15 mouse cellular contexts compared by ENCODE assay signal in the genomic region with DNA sequence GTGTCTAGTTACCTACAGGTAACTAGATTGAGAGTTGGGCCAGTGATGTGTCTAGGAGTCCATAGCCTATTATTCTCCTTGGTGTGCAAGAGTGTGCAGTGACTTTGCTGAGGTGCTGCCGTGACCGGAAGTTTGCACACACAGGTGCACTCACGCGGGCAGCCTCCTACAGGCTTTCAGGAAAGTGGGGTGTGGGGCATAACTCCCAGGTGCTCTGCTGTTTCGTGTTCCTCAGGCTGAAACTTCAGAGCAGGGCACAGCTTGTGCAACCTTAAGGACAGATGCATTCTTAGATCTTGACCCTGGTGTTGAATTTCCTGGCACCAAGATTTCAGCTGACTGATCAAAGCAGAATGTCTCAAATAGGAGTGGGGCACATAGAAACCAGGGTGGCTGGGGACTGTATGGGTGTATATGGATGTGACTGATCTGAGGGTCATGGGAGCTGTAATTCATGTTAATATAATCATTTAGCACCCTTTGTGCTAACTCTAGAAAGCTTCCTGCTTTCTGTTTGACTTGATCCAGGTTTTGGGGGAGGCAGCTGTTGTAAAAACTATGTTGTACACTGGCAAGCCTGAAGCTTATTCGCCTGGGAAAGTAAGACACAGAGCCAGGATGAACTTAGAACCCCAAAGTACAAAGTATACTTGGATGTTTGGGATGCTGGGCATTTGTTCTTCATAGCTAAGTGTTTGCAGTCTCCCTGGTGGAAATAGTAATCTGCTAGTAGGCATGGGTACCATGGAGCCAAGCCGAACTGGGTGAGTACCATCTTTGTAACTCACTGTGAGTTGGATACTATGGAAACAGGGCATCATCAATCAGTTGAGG.
DNase-seq lines count a peak whose midpoint lies in the region; ATAC-seq and TF ChIP-seq lines count a peak whose summit lies in the region.
"Had no signal": no experiment of that assay in that cellular context is flagged by ENCODE, and none has a peak within 500 bp of the region (broad histone marks: within the 10 kb centered on the region; RNA-seq: fewer than 3 reads in every experiment).

No protein-coding gene starts in this region.

- no peak for DNase-seq in liver, embryonic 11.5 days (ENCODE audit: low spot score)
- DNase-seq in liver: no peak
- peak; percentile 44 for DNase-seq in kidney, postnatal 0 days (ENCODE audit: low spot score)
- no peak for DNase-seq in liver, postnatal 0 days
- no peak for DNase-seq in cerebellum, adult 11 months
- no peak for DNase-seq in spleen, postnatal 10 days (ENCODE audit: low spot score in 2 of 2)
- DNase-seq in adrenal gland, adult 8-10 months: no peak
- DNase-seq: lung, embryonic 14.5 days; spleen, adult 18-20 months had no signal

- peak overlapping the region; percentile 95 for H3K27ac ChIP-seq in liver, embryonic 11.5 days (ENCODE audit: low read depth, low read length)
- peak overlapping the region; percentile 31; the same call in 1 of the 2 replicates for H3K27ac ChIP-seq in kidney, postnatal 0 days
- H3K27ac ChIP-seq in liver, postnatal 0 days (ENCODE audit: low read depth): peak overlapping the region; percentile 79; the same call in 1 of the 2 replicates
- H3K27ac ChIP-seq: embryonic facial prominence, embryonic 12.5 days; heart, embryonic 15.5 days; hindbrain, embryonic 12.5 days; macrophage; midbrain, embryonic 15.5 days had no signal

- no peak for TF ChIP-seq EP300 in liver, postnatal 0 days (IDR thresholded peaks at IDR 0.05; ENCODE audit: low read depth)

- H3K4me1 ChIP-seq in liver, embryonic 11.5 days (replicated peaks; ENCODE audit: control insufficient read depth, insufficient read depth, low read length): peaks cover 54% of the 10 kb centered on the region
- H3K4me1 ChIP-seq in kidney, postnatal 0 days (replicated peaks; ENCODE audit: insufficient read depth, low read length): no peaks in the 10 kb centered on the region; the same call in 1 of the 2 replicates
- peaks cover 33% of the 10 kb centered on the region for H3K4me1 ChIP-seq in liver, postnatal 0 days (ENCODE audit: insufficient read depth)
- H3K4me1 ChIP-seq: embryonic facial prominence, embryonic 12.5 days; hindbrain, embryonic 12.5 days had no signal

- H3K36me3 ChIP-seq in liver, embryonic 11.5 days (ENCODE audit: control insufficient read depth, insufficient read depth, low read length): no peaks in the 10 kb centered on the region
- H3K36me3 ChIP-seq in kidney, postnatal 0 days (ENCODE audit: insufficient read depth, low read length): no peaks in the 10 kb centered on the region
- no peaks in the 10 kb centered on the region for H3K36me3 ChIP-seq in liver, postnatal 0 days (replicated peaks; ENCODE audit: insufficient read depth, low read length)
- H3K36me3 ChIP-seq: embryonic facial prominence, embryonic 12.5 days; heart, embryonic 15.5 days; hindbrain, embryonic 12.5 days; midbrain, embryonic 15.5 days had no signal

- peak overlapping the region; percentile 56; the same call in 1 of the 2 replicates for H3K4me2 ChIP-seq in liver, embryonic 11.5 days
- H3K4me2 ChIP-seq in kidney, postnatal 0 days (ENCODE audit: low read length): no peak overlapping the region
- H3K4me2 ChIP-seq in liver, postnatal 0 days (ENCODE audit: low read depth, low read length): peak overlapping the region; percentile 49; the same call in 1 of the 2 replicates
- H3K4me2 ChIP-seq: embryonic facial prominence, embryonic 12.5 days; heart, embryonic 15.5 days; hindbrain, embryonic 12.5 days; lung, embryonic 14.5 days; midbrain, embryonic 15.5 days had no signal

- WGBS in liver, embryonic 11.5 days: 86% methylated on average over 7 of the region's 7 CpGs
- WGBS in kidney, postnatal 0 days: 51% methylated on average over 7 of the region's 7 CpGs
- 86% methylated on average over 7 of the region's 7 CpGs for WGBS in liver, postnatal 0 days (ENCODE audit: insufficient replicate concordance)

- no peak for ATAC-seq in liver, embryonic 11.5 days (replicated peaks; ENCODE audit: low FRiP score)
- ATAC-seq in kidney, postnatal 0 days (replicated peaks; ENCODE audit: low FRiP score, low read depth): no peak; the same call in 1 of the 2 replicates
- no peak for ATAC-seq in liver, postnatal 0 days
- ATAC-seq: intestine, postnatal 0 days; midbrain, embryonic 15.5 days had no signal

- H3K9me3 ChIP-seq in liver, embryonic 11.5 days (ENCODE audit: control insufficient read depth, low read length): no peaks in the 10 kb centered on the region
- no peaks in the 10 kb centered on the region for H3K9me3 ChIP-seq in kidney, postnatal 0 days (replicated peaks; ENCODE audit: low read length)
- H3K9me3 ChIP-seq in liver, postnatal 0 days (ENCODE audit: low read length): no peaks in the 10 kb centered on the region
- H3K9me3 ChIP-seq: embryonic facial prominence, embryonic 12.5 days; heart, embryonic 15.5 days; hindbrain, embryonic 12.5 days; midbrain, embryonic 15.5 days had no signal

- H3K27me3 ChIP-seq in liver, embryonic 11.5 days (replicated peaks; ENCODE audit: control insufficient read depth, insufficient read depth, low read length): no peaks in the 10 kb centered on the region
- H3K27me3 ChIP-seq in kidney, postnatal 0 days (ENCODE audit: insufficient read depth, low read length): no peaks in the 10 kb centered on the region
- H3K27me3 ChIP-seq in liver, postnatal 0 days (ENCODE audit: insufficient read depth, low read length): no peaks in the 10 kb centered on the region
- H3K27me3 ChIP-seq: embryonic facial prominence, embryonic 12.5 days; heart, embryonic 15.5 days; hindbrain, embryonic 12.5 days; midbrain, embryonic 15.5 days had no signal

- peak overlapping the region; percentile 57; the same call in 1 of the 2 replicates for H3K9ac ChIP-seq in liver, embryonic 11.5 days (ENCODE audit: low read depth, low read length)
- no peak overlapping the region for H3K9ac ChIP-seq in kidney, postnatal 0 days (ENCODE audit: low read depth, low read length)
- H3K9ac ChIP-seq in liver, postnatal 0 days (replicated peaks): no peak overlapping the region
- H3K9ac ChIP-seq: embryonic facial prominence, embryonic 12.5 days; heart, embryonic 15.5 days; hindbrain, embryonic 12.5 days; lung, embryonic 14.5 days; midbrain, embryonic 15.5 days had no signal

- H3K4me3 ChIP-seq in liver, embryonic 11.5 days (ENCODE audit: low read depth, low read length): no peak overlapping the region
- no peak overlapping the region for H3K4me3 ChIP-seq in kidney, postnatal 0 days (replicated peaks; ENCODE audit: low read depth, low read length)
- no peak overlapping the region for H3K4me3 ChIP-seq in liver, postnatal 0 days (ENCODE audit: low read depth, low read length)
- H3K4me3 ChIP-seq: embryonic facial prominence, embryonic 12.5 days; heart, embryonic 15.5 days; hindbrain, embryonic 12.5 days; midbrain, embryonic 15.5 days had no signal

- TF ChIP-seq CTCF in kidney, postnatal 0 days (IDR thresholded peaks at IDR 0.05; ENCODE audit: low read depth): no peak
- no peak for TF ChIP-seq CTCF in liver, postnatal 0 days (IDR thresholded peaks at IDR 0.05; ENCODE audit: low read depth)

Comparison
In these comparisons a context has a peak if more than half of its experiments do, and no peak if none do; other contexts are left out.
1. H3K27ac ChIP-seq: peak in every context shown above with its lines; median percentile 95 in liver, embryonic 11.5 days; 79 in liver, postnatal 0 days; 31 in kidney, postnatal 0 days.